Mouse (Mus musculus) right cerebral cortex, adult 18-20 months (tissue): ENCODE measurements around the gene Mms19.

Source experiments
- DNase-seq: peaks from one replicate; pipeline ENCODE4 v3.0.0; 2022; ENCODE audit warnings: mixed read lengths

The Mms19 gene

GRCm38 (mm10) chr19:41980819-41981594 is at the start of gene Mms19:
Mms19 (minus strand) TSS chr19:41981157.
- DNase-seq: peak; percentile 99

- peak; percentile 80 for DNase-seq
Measured at GRCm38 (mm10) chr19:42026158-42026557, 45.2 kb upstream of the Mms19 start.

GRCm38 (mm10) chr19:42022542-42022848 is 41.5 kb upstream of the Mms19 start:
- no peak for DNase-seq

- DNase-seq: no peak
Measured at GRCm38 (mm10) chr19:42021681-42022541, 41.0 kb upstream of the Mms19 start.

- no peak for DNase-seq
Measured at GRCm38 (mm10) chr19:42019011-42019522, 38.1 kb upstream of the Mms19 start.

GRCm38 (mm10) chr19:42017399-42018247 is 36.7 kb upstream of the Mms19 start:
- DNase-seq: peak; percentile 75

GRCm38 (mm10) chr19:42016840-42017239 is 35.9 kb upstream of the Mms19 start:
- peak; percentile 79 for DNase-seq

GRCm38 (mm10) chr19:42016251-42016650 is 35.3 kb upstream of the Mms19 start:
- no peak for DNase-seq

- no peak for DNase-seq
Measured at GRCm38 (mm10) chr19:42015001-42015400, 34.0 kb upstream of the Mms19 start.

- no peak for DNase-seq
Measured at GRCm38 (mm10) chr19:42014231-42014825, 33.4 kb upstream of the Mms19 start.

- DNase-seq: no peak
Measured at GRCm38 (mm10) chr19:42011123-42011522, 30.2 kb upstream of the Mms19 start.

- no peak for DNase-seq
Measured at GRCm38 (mm10) chr19:42010436-42010835, 29.5 kb upstream of the Mms19 start.

GRCm38 (mm10) chr19:42009067-42009466 is 28.1 kb upstream of the Mms19 start:
- DNase-seq: no peak

GRCm38 (mm10) chr19:42008586-42008985 is 27.6 kb upstream of the Mms19 start:
- no peak for DNase-seq

GRCm38 (mm10) chr19:42006568-42006967 is 25.6 kb upstream of the Mms19 start:
- no peak for DNase-seq

- no peak for DNase-seq
Measured at GRCm38 (mm10) chr19:42005616-42006015, 24.7 kb upstream of the Mms19 start.

- no peak for DNase-seq
Measured at GRCm38 (mm10) chr19:42004258-42004657, 23.3 kb upstream of the Mms19 start.

GRCm38 (mm10) chr19:42001253-42001980 is 20.5 kb upstream of the Mms19 start:
- no peak for DNase-seq

GRCm38 (mm10) chr19:42000446-42000958 is 19.5 kb upstream of the Mms19 start:
- no peak for DNase-seq

GRCm38 (mm10) chr19:41999688-42000283 is 18.8 kb upstream of the Mms19 start:
- DNase-seq: no peak
